Mouse (Mus musculus) testis, adult 2 months (tissue): ENCODE results near the gene Krtap3-1.

ENCODE experiments used
- CTCF ChIP-seq: fragments of 200-500 bp; IDR thresholded peaks from 2 replicates; pipeline ENCODE4 v1.5.1; 2012; ENCODE audit warnings: low read depth, mild to moderate bottlenecking, inconsistent platforms, low read length, moderate library complexity; ENCODE audit not compliant: control insufficient read depth, insufficient read depth, insufficient replicate concordance
- POLR2A ChIP-seq: fragments of 200-500 bp; IDR thresholded peaks from 2 replicates; pipeline ENCODE4 v1.6.1; 2012; ENCODE audit warnings: low read depth, mild to moderate bottlenecking, inconsistent platforms, low read length, moderate library complexity; ENCODE audit not compliant: control insufficient read depth

DNA sequence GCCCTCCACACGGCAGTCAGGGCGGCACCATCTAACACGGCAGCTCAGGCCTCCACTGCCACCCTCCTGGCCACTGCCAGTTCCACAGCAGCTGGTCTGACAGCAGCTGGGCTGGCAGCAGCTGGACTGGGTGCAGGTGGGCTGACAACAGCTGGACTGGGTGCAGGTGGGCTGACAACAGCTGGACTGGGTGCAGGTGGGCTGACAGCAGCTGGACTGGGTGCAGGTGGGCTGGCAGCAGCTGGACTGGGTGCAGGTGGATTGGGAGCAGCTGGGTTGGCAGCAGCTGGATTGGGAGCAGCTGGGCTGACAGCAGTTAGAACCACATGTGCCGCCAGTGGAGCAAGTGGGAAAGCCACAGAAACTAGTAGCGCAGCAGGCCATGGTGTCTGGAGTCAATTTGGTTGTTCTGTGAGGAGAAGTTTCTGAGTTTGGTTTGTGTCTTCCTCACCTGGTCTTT lies 16.8 kb upstream of the Krtap3-1 start, which contains the start of gene Krtap1-4:
- TF ChIP-seq CTCF, result no peak
- TF ChIP-seq POLR2A, result no peak
